Mouse (Mus musculus) erythroblast, embryonic 14.5 days (primary cell): ENCODE measurements around the gene Add3. TPM values are rescaled to one million over a fixed set of nuclear protein-coding genes. Genes with fewer than 3 reads are reported as not detected.
A peak's percentile ranks its signal among the peaks of the same experiment; 100 is the strongest.

Experiments
- H3K27me3 ChIP-seq: 2 replicates; pipeline ENCODE4 v1.6.1; 2012; ENCODE audit warnings: inconsistent platforms; ENCODE audit not compliant: control insufficient read depth
- H3K36me3 ChIP-seq: 2 replicates; pipeline ENCODE4 v1.6.1; 2012; ENCODE audit warnings: mild to moderate bottlenecking, inconsistent platforms; ENCODE audit not compliant: control insufficient read depth
- H3K4me1 ChIP-seq: 2 replicates; pipeline ENCODE4 v1.6.1; 2012; ENCODE audit warnings: inconsistent platforms; ENCODE audit not compliant: control insufficient read depth
- H3K4me3 ChIP-seq: replicated peaks from 2 replicates; pipeline ENCODE3; 2012; ENCODE audit warnings: moderate library complexity, mild to moderate bottlenecking, inconsistent platforms
- H3K9me3 ChIP-seq: 2 replicates; pipeline ENCODE4 v1.6.1; 2012; ENCODE audit warnings: low read length, inconsistent platforms, mixed read lengths; ENCODE audit not compliant: control insufficient read depth
- GATA1 ChIP-seq: IDR thresholded peaks from 2 replicates; pipeline ENCODE4 v1.6.1; 2012; ENCODE audit warnings: low read length, inconsistent platforms, mixed read lengths
- TAL1 ChIP-seq: IDR thresholded peaks from 3 replicates; pipeline ENCODE4 v1.6.1; 2012; ENCODE audit warnings: low read length, inconsistent platforms, mixed read lengths
- polyA plus RNA-seq: library from polyadenylated mRNA; stranded (reverse); fragments of >175 nt; gene quantifications from 2 replicates; pipeline ENCODE4 v1.2.3, GENCODE M21; 2012

Add3 gene
- polyA plus RNA-seq, 1 experiment = 0.18 TPM

DNA sequence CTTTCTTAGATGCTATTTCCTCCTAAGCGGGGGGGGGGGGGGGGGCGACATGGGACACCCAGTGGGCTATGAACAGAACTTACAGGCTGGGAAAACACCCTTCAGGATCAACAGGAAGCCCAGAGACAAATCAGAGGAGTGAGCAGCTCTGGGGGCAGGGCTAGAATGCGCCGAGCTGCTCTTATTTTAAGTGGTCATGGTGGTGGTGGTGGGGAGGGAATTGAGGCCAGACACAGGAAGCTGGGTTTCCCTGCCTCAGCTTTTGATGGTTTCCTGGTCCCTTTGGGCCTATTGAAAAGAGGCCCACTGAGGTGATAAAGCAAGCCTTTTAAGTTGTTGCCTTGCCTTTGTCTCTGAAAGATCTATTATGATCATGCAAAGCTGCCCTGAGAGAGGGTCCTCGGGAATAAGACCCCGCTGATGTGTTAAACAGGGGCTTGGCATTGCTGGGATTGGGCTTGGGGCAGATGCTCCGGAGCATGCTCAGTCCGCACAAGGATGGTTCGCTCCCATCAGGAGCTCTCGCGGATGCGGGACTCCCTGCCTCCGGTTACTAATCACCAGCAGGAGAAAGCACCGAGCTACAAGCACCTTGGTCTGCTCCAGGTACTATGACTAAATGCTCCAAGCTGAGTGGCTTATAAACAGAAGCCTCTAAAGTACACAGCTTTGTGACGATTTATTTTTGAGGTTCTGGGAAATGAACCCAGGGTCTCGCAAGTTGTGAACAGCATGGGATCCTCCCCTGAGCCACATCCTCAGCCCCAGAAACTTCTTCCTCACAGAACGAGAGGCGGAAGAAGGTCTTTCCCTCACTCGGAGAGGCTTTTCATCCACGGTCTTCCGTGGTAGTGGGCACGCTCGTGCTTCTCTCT lies 123.9 kb downstream of the Add3 start:
- TF ChIP-seq GATA1 (no peak), TAL1 (no peak)
- Histone ChIP-seq H3K4me1 (peaks cover 41% of the 10 kb centered on the region), H3K4me3 (no peak overlapping the region), H3K27me3 (peaks cover 69% of the 10 kb centered on the region), H3K36me3 (peaks cover 3% of the 10 kb centered on the region; the same call in 1 of the 2 replicates), H3K9me3 (no peaks in the 10 kb centered on the region)

DNA sequence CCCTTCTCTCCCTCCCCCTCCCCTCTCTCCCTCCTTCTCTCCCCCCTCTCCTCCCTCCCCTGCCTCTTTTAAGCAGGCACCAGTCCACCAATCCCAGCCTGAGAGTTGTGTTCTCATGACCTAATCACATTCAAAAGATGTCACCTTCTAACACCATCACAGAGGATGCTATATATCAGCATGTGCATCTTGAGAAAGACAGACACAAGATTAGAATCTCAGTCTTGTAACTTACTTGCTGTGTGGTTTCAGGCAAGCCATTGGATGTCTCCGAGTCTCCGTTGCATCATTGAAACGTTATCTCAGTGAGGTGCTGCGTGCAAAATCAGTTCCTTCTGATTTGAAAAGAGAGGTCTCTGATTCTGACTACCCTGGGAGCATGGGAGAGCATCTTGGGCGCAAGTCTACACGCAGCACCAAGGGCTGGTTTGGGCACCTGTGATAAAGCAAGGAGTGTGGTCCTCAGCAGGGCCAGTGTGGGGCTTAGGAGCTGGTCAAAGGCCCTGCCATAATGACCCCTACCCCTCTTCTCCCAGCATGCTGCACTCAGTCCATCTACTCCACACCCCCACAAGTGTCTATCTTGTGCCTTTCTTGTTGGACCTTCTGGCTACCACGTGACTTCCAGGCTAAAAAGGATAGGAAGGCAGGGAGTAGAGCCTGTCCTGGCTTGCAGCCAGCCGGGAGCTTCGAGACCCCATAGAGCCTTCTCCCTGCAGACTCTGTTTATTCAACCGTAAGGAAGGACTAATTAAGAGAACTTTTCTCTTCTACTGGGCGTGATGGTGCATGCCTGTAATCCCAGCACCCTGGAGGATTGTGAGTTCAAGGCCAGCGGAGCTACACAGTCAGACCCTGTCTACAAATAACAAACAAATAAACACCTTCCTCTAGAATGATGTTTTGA lies 124.8 kb downstream of the Add3 start:
- Histone ChIP-seq H3K4me1 (peaks cover 31% of the 10 kb centered on the region), H3K9me3 (no peaks in the 10 kb centered on the region), H3K27me3 (peaks cover 78% of the 10 kb centered on the region), H3K36me3 (no peaks in the 10 kb centered on the region), H3K4me3 (no peak overlapping the region)
- TF ChIP-seq GATA1 = no peak

DNA sequence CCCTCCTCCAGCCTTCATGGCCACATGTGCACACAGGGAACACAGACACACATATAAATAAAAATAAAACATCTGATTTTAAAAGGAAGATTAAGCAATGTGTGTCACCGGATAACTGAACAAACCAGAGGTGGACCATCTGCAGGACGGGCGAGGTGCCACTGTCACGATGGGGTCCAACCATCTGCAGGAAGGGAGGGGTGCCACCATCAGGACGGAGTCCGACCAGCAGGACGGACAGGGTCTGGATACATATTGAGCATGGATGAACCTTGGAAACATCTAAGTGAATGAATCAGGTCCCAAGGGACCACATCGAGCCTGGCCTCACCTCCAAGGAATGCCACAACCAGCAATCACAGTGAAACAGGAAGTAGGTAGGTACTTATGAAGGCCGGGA lies 127.1 kb downstream of the Add3 start:
- Histone ChIP-seq H3K9me3 (no peaks in the 10 kb centered on the region), H3K4me1 (peaks cover 12% of the 10 kb centered on the region), H3K27me3 (peaks cover 87% of the 10 kb centered on the region), H3K4me3 (no peak overlapping the region), H3K36me3 (no peaks in the 10 kb centered on the region)
- no peak for TF ChIP-seq GATA1
- TF ChIP-seq TAL1 = no peak

DNA sequence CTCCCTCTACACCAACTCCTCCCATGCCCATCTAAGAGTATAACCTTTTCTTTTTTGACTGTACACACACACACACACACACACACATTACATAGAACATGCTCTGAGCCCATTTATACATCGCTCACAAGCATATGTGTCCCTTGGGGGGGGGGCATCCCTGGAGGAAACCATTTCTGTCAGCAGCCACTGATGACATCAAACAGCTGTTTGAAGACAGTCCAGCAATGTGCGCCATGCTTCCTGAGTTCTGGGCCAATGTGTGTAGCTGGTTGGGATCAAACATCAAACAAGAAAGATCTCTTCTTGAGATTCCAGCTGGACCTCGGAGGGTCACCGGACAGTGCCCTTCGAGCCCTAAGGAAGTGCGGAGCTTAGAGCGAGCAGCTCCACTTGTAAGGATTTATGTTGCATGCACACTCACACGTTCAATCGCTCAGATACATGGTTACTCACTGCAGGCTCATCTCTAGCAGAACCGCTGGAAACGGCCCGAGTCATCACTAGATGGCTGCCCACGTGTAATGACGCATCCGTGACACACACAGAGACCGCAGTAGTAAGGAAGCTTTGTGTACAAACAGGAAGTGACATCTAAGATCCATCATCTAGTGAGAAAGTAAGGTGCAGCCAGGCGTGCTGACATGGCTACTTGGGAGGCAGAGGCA lies 132.9 kb downstream of the Add3 start:
- Histone ChIP-seq H3K27me3 (peaks cover 57% of the 10 kb centered on the region), H3K4me3 (no peak overlapping the region), H3K36me3 (no peaks in the 10 kb centered on the region)

DNA sequence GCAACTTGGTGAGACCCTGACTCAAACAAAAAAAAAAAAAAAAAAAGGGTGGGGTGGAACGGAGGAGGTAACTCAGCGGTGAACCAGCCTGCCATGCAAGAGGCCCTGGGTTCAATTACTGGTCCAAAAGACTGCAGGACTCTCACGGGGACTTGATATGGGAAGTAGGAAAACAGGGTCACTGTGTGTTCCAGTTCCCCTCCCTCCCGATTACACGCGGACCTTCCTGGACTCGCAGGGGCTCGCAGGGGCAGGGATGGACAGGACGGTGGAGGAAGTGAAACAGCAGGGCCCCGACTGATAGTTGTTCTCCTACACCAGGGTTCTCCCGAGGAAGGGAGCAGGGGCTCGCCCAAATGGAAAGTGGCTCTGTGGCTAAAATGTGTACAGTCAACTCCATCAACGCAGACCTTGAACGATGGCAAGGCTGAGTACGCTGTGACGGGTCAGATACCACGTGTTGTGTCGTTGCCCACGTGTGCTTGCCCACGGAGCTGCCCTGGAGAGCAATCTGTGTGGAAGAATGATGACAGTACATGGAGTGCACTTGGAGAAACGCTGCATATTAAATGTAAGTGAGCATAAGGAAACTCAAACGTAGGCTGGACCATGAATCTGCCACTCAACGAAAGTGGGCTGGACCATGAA lies 133.7 kb downstream of the Add3 start:
- TF ChIP-seq GATA1 = no peak
- no peak for TF ChIP-seq TAL1
- no peaks in the 10 kb centered on the region for H3K36me3 ChIP-seq
- no peaks in the 10 kb centered on the region for H3K9me3 ChIP-seq
- H3K4me1 ChIP-seq = peaks cover 8% of the 10 kb centered on the region
- H3K4me3 ChIP-seq = no peak overlapping the region
- peaks cover 51% of the 10 kb centered on the region for H3K27me3 ChIP-seq

More for the DNA sequence above, 132.9 kb downstream of the Add3 start:
- Histone ChIP-seq H3K4me1 (peaks cover 8% of the 10 kb centered on the region), H3K9me3 (no peaks in the 10 kb centered on the region)
- no peak for TF ChIP-seq GATA1
- TF ChIP-seq TAL1 = no peak

DNA sequence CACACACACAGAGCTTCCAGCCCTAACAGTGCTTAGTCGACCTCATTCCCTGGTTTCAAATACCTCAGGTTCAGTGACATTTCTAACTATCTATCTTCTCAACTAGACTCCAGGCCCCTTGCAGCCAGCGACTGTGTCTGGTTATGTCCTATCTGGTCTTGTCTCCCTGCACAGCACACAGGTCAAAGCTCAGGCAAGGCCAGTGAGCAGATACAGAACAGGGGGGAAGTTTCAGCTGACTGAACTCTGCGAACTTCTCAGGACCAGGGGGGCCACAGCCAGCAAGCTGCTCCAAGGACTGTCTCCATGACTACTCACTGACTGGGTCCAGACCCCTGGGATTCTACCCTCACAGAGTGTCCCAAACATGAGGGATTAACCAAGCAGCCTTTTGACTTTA lies 135.0 kb downstream of the Add3 start:
- TF ChIP-seq TAL1 (no peak), GATA1 (no peak)
- H3K4me1 ChIP-seq = peaks cover 8% of the 10 kb centered on the region
- no peaks in the 10 kb centered on the region for H3K36me3 ChIP-seq
- no peaks in the 10 kb centered on the region for H3K9me3 ChIP-seq
- peaks cover 39% of the 10 kb centered on the region for H3K27me3 ChIP-seq
- H3K4me3 ChIP-seq = no peak overlapping the region

DNA sequence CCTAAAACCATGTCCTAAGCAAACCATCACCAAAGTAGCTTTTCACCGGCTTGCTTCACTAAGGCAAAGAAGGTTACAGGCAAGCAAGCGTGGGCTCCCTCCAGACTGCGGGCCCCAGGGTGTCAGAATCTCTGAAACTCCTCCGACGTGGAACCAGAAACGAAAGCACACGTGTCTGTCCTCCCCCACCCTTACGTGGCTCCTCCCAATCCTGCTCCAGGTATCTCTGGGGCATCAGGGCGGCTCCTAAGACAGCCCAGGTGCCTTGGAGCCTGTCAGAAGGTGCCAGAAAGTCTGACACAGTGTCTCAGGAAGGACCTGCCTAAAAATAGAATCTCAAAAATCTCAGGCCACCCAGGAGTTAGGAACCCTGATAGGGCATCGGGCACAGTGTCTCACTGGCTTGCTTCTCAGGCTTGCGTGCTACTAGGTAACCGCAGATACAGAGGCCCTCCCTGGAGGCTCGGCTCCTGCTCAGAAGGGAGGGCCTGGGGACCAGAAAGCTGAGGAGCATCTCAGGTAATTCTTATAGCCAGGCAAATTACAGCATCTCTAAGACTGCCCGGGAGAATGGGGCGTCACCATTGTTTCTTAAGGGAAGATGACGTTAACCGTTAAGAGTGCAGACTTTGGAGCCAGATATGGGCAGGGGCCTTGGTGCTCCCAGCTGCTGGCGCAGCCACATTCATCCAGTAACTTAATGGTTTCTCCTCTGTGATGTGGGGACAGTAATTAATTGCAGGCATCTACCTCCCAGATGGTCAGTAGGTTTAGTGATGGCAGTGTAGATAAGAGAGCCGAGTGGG lies 136.9 kb downstream of the Add3 start:
- H3K36me3 ChIP-seq = no peaks in the 10 kb centered on the region

More for the DNA sequence above, 136.9 kb downstream of the Add3 start:
- H3K9me3 ChIP-seq = no peaks in the 10 kb centered on the region
- peaks cover 8% of the 10 kb centered on the region for H3K4me1 ChIP-seq
- 0 out of 2 replicates have a peak, but pooled peaks have one; percentile 23 for TF ChIP-seq GATA1
- TF ChIP-seq TAL1 = no peak
- H3K27me3 ChIP-seq = peaks cover 26% of the 10 kb centered on the region
- no peak overlapping the region for H3K4me3 ChIP-seq
